11 mouse cellular contexts compared by ENCODE assay signal in genomic region chr8:9929746-9930445, GRCm38 (mm10). TPM values are rescaled to one million over a fixed set of nuclear protein-coding genes. Genes with fewer than 3 reads are reported as not detected.
DNase-seq lines count a peak whose midpoint lies in the region; ATAC-seq lines count a peak whose summit lies in the region.
"Had no signal": no experiment of that assay in that cellular context is flagged by ENCODE, and none has a peak within 500 bp of the region (broad histone marks: within the 10 kb centered on the region; RNA-seq: fewer than 3 reads in every experiment).

No protein-coding gene starts in this region.

- peak; percentile 78 to 84 for DNase-seq in cerebellum, postnatal 10 days
- DNase-seq in cerebellum, adult 18-20 months = no peak
- no peak for DNase-seq in midbrain, embryonic 10.5 days (ENCODE audit: low spot score)
- DNase-seq in left cerebral cortex, adult 8-10 months (ENCODE audit: low spot score in 2 of 2) = peak; percentile 13 to 88
- peak; percentile 41 for DNase-seq in right cerebral cortex, postnatal 4 days
- DNase-seq in adrenal gland, postnatal 10 days = no peak
- DNase-seq: cerebellum, adult 11 months had no signal

- 59% methylated on average over 14 of the region's 14 CpGs for WGBS in midbrain, embryonic 16.5 days
- WGBS in midbrain, embryonic 10.5 days = 87% methylated on average over 14 of the region's 14 CpGs
- 84% methylated on average over 14 of the region's 14 CpGs for WGBS in kidney, embryonic 15.5 days

- no peaks in the 10 kb centered on the region for H3K36me3 ChIP-seq in midbrain, embryonic 16.5 days (ENCODE audit: control insufficient read depth, insufficient read depth, low read length)
- H3K36me3 ChIP-seq in midbrain, embryonic 10.5 days = no peaks in the 10 kb centered on the region
- H3K36me3 ChIP-seq in kidney, embryonic 15.5 days = no peaks in the 10 kb centered on the region

- no peak overlapping the region for H3K27ac ChIP-seq in midbrain, embryonic 16.5 days (ENCODE audit: low read length)
- no peak overlapping the region for H3K27ac ChIP-seq in midbrain, embryonic 10.5 days (replicated peaks)
- no peak overlapping the region for H3K27ac ChIP-seq in kidney, embryonic 15.5 days
- H3K27ac ChIP-seq: liver, embryonic 14.5 days had no signal

- H3K4me1 ChIP-seq in midbrain, embryonic 16.5 days (ENCODE audit: control insufficient read depth, insufficient read depth, low read length) = no peaks in the 10 kb centered on the region
- peaks cover 6% of the 10 kb centered on the region; the same call in 1 of the 2 replicates for H3K4me1 ChIP-seq in midbrain, embryonic 10.5 days
- H3K4me1 ChIP-seq in kidney, embryonic 15.5 days = no peaks in the 10 kb centered on the region

- ATAC-seq in midbrain, embryonic 16.5 days = peak; percentile 42; the same call in 1 of the 2 replicates
- no peak for ATAC-seq in kidney, embryonic 15.5 days (replicated peaks; ENCODE audit: low FRiP score)

- no peaks in the 10 kb centered on the region for H3K9me3 ChIP-seq in midbrain, embryonic 16.5 days (replicated peaks; ENCODE audit: control insufficient read depth, low read length, poor library complexity, severe bottlenecking)
- no peaks in the 10 kb centered on the region for H3K9me3 ChIP-seq in midbrain, embryonic 10.5 days (replicated peaks)
- no peaks in the 10 kb centered on the region for H3K9me3 ChIP-seq in kidney, embryonic 15.5 days (replicated peaks)

- H3K27me3 ChIP-seq in midbrain, embryonic 16.5 days (ENCODE audit: control insufficient read depth, insufficient read depth, low read depth, low read length) = no peaks in the 10 kb centered on the region
- H3K27me3 ChIP-seq in midbrain, embryonic 10.5 days (ENCODE audit: low read depth, poor library complexity, severe bottlenecking) = no peaks in the 10 kb centered on the region
- H3K27me3 ChIP-seq in kidney, embryonic 15.5 days = no peaks in the 10 kb centered on the region

- H3K9ac ChIP-seq in midbrain, embryonic 16.5 days (ENCODE audit: low read depth, low read length) = no peak overlapping the region
- H3K9ac ChIP-seq in kidney, embryonic 15.5 days = no peak overlapping the region
- H3K9ac ChIP-seq: liver, embryonic 14.5 days had no signal

- no peak overlapping the region for H3K4me3 ChIP-seq in midbrain, embryonic 16.5 days (ENCODE audit: low read depth, low read length)
- no peak overlapping the region for H3K4me3 ChIP-seq in midbrain, embryonic 10.5 days
- no peak overlapping the region for H3K4me3 ChIP-seq in kidney, embryonic 15.5 days (replicated peaks)
- H3K4me3 ChIP-seq: myocyte had no signal

- H3K4me2 ChIP-seq in midbrain, embryonic 16.5 days (ENCODE audit: low read length) = no peak overlapping the region
- no peak overlapping the region for H3K4me2 ChIP-seq in kidney, embryonic 15.5 days

RNA-seq across cellular contexts. Expression of gene Lig4, which starts 47.6 kb away (rescaled TPM):
- 14.1 and 14.2 TPM in 2 replicates for polyA plus RNA-seq in midbrain, embryonic 16.5 days (2015; fragmentation: Nextera tagmentation; extraction: Ambion mirVana)
- 7.4 and 8.2 TPM in 2 replicates for polyA plus RNA-seq in midbrain, embryonic 10.5 days (2016; fragmentation: Nextera tagmentation; extraction: Ambion mirVana)
- 10 to 100 TPM; 10.6 to 12.6 (median 10.7) TPM for total RNA-seq in left cerebral cortex, adult 8-10 months (2022)
- polyA plus RNA-seq in kidney, embryonic 15.5 days (2015; fragmentation: Nextera tagmentation; extraction: Ambion mirVana) = 4.9 and 5.5 TPM in 2 replicates
- 1 to 10 TPM; 4.9 to 5.0 TPM for total RNA-seq in adrenal gland, postnatal 10 days (2021)

RNA-seq across cellular contexts. Expression of gene Abhd13, which starts 47.6 kb away (rescaled TPM):
- 12.2 and 12.7 TPM in 2 replicates for polyA plus RNA-seq in midbrain, embryonic 16.5 days (2015; fragmentation: Nextera tagmentation; extraction: Ambion mirVana)
- 14.3 and 15.2 TPM in 2 replicates for polyA plus RNA-seq in midbrain, embryonic 10.5 days (2016; fragmentation: Nextera tagmentation; extraction: Ambion mirVana)
- 10 to 100 TPM; 24.8 to 27.8 (median 25.4) TPM for total RNA-seq in left cerebral cortex, adult 8-10 months (2022)
- polyA plus RNA-seq in kidney, embryonic 15.5 days (2015; fragmentation: Nextera tagmentation; extraction: Ambion mirVana) = 17.4 and 17.9 TPM in 2 replicates
- total RNA-seq in adrenal gland, postnatal 10 days (2021) = 10 to 100 TPM; 17.9 to 18.1 TPM

Comparison
In these comparisons a context has a peak if more than half of its experiments do, and no peak if none do; other contexts are left out.
1. DNase-seq: peak in cerebellum, postnatal 10 days (2 of 2), left cerebral cortex, adult 8-10 months (2 of 2) and right cerebral cortex, postnatal 4 days (single experiment); none in cerebellum, adult 18-20 months (0 of 2), midbrain, embryonic 10.5 days (single experiment) and adrenal gland, postnatal 10 days (single experiment).